Mouse (Mus musculus): ENCODE data around the gene Scnm1. TPM values are rescaled to one million over a fixed set of nuclear protein-coding genes. Genes with fewer than 3 reads are reported as not detected.
A peak's percentile ranks its signal among the peaks of the same experiment; 100 is the strongest.
"Not testable (repeated sequence)": the region's sequence is repeated elsewhere in the genome, so short reads cannot be mapped to it uniquely, and the experiment has no call there.

Scnm1 gene
- polyA plus RNA-seq, 1 experiment, result 34.3 TPM

DNA sequence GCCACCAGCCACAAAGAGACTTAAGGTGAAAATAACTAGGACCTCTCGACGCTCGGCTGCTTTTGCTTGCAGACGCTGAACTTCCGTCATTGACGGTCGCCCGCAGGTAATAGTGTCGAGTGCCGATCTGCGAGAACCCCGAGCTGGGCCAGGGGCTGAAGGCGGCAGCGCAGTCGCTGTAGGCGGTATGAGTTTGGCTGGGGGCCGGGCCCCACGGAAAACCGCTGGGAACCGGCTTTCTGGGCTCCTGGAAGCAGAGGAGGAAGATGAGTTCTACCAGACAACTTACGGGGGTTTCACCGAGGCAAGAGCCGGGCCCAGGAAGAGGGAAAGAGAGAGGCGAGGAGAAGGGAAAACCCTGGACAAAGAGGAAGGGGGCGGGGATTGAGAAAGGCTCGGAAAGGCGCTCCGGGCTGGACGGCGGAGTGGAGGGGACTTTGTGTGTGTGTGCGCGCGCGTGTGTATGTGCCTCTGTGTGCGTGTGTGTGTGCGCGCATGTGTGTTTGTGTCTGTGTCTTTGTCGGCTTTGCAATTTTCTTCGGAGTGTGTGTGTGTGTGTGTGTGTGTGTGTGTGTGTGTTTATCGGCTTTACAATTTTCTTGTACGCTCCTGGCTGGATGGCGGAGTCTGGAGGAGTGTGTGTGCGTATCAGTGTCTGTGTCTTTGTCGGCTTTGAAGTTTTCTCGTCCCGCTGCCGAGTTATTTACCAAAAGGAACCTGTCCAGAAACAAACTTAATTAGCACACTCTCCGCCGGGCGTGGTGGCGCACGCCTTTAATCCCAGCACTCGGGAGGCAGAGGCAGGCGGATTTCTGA is 22.7 kb downstream of the Scnm1 start, which contains the start of gene Vps72:
TSS of gene Vps72 (plus strand) at position 112 of the 816 bp plus-strand sequence.
- Histone ChIP-seq H3K27ac (ENCODE audit: insufficient read depth, low read depth, low read length) (peak within 1 kb of the TSS; percentile 75), H3K4me3 (ENCODE audit: low read depth, low read length) (peak within 1 kb of the TSS; percentile 75), H3K27me3 (ENCODE audit: control insufficient read depth, insufficient read depth, low read length) (no peaks in the 10 kb centered on the region), H3K4me1 (ENCODE audit: control insufficient read depth, insufficient read depth, insufficient read length, low read length) (peaks cover 2% of the 10 kb centered on the region; the same call in 1 of the 2 replicates), H3K36me3 (ENCODE audit: control insufficient read depth, insufficient read depth, low read length) (0 out of 2 replicates have a peak, but pooled peaks cover 7% of the 10 kb centered on the region)
- WGBS, result under 1% methylated on average over 54 of the region's 54 CpGs
- TF ChIP-seq POLR2A (IDR thresholded peaks at IDR 0.05; ENCODE audit: low read depth, low read length), result peak; percentile 74
- no peak for TF ChIP-seq CTCF (IDR thresholded peaks at IDR 0.05; ENCODE audit: extremely low read depth, insufficient read length, insufficient replicate concordance, low read depth, low read length)

DNA sequence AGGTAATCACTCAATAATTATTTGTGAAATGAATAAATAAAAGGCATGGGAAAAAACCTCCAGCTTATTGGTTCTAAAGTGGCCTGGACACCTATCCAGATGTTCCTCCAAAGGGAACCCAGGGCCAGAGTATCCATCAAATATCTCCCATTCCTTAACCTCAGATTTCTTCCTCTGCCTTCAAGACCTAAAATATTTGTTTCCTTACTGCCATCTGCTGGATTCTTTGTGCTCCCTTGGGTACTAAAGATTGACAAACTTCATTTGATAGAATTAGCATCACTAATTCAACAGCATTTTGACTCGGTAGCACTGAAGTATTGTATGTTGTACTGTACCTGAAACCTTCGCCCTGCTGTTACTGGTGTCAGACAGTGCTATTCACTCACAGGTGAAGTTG is 25.9 kb downstream of the Scnm1 start:
- no peak overlapping the region for H3K4me3 ChIP-seq (ENCODE audit: low read depth, low read length)
- H3K27ac ChIP-seq (ENCODE audit: insufficient read depth, low read depth, low read length), result no peak overlapping the region
- TF ChIP-seq POLR2A (IDR thresholded peaks at IDR 0.05; ENCODE audit: low read depth, low read length), result no peak
- TF ChIP-seq CTCF (IDR thresholded peaks at IDR 0.05; ENCODE audit: extremely low read depth, insufficient read length, insufficient replicate concordance, low read depth, low read length), result no peak
- peaks cover 6% of the 10 kb centered on the region; the same call in 1 of the 2 replicates for H3K4me1 ChIP-seq (ENCODE audit: control insufficient read depth, insufficient read depth, insufficient read length, low read length)
- no peaks in the 10 kb centered on the region for H3K27me3 ChIP-seq (ENCODE audit: control insufficient read depth, insufficient read depth, low read length)
- 58% methylated on average over 2 of the region's 2 CpGs for WGBS
- peaks cover 4% of the 10 kb centered on the region; the same call in 1 of the 2 replicates for H3K36me3 ChIP-seq (ENCODE audit: control insufficient read depth, insufficient read depth, low read length)

DNA sequence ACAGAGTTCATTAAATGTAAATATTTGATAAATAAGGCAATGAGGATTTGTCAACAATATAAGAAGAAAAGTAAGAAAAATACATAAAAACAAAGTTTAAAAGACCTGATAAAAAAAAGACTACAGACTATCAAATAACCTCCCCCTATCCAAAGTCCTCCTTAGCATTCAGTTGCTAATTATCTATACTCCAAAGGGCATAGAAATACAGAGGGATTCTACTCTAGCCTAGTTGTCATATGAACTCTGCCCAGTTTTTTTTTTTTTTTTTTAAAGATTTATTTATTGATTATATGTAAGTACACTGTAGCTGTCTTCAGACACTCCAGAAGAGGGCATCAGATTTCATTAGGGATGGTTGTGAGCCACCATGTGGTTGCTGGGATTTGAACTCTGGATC is 26.5 kb downstream of the Scnm1 start:
- H3K4me3 ChIP-seq (ENCODE audit: low read depth, low read length); H3K4me1 ChIP-seq (ENCODE audit: control insufficient read depth, insufficient read depth, insufficient read length, low read length); H3K36me3 ChIP-seq (ENCODE audit: control insufficient read depth, insufficient read depth, low read length); H3K27me3 ChIP-seq (ENCODE audit: control insufficient read depth, insufficient read depth, low read length); H3K27ac ChIP-seq (ENCODE audit: insufficient read depth, low read depth, low read length): not testable (repeated sequence)

DNA sequence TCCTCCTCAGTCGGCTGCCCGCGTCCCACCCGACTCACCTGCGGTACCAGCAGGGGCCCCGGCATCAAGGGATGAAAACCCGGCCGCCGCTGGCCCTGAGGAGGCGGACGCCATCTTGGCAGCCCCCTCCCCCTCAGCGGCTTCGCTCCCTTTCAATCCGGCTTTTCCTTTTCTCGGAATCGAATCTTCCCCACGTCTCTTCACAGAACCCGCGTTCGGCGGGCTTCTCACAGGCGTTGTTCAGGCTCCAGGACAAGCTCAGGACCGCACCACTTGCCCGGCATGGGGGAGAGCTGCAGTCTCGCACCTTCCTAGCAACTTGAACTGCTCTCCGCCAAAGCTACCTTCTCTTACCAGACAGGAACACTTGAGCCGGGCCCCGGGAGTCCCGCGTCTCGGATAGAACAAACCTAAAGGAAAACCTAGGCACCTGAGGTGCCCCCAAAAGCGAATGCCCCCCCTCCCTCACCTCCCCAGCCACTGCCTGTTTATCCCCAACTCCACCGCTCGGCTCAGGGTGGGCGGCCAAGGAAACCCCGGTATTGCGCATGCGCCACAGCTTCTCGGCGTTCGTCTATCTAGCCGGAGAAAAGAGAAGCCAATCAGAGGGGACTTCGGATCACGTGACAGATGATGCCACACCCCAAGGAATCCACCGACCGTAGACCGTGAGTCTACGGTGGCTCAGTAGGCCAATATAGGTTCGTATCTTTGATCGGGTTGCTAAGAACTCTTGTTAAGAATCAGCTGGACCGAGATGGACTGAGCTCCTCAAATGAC is 27.3 kb downstream of the Scnm1 start, which contains the start of gene Pip5k1a:
TSS of gene Pip5k1a (minus strand) at position 593 of the 780 bp plus-strand sequence.
- Histone ChIP-seq H3K4me3 (ENCODE audit: low read depth, low read length) (peak within 1 kb of the TSS; percentile 83), H3K27me3 (ENCODE audit: control insufficient read depth, insufficient read depth, low read length) (no peaks in the 10 kb centered on the region), H3K27ac (ENCODE audit: insufficient read depth, low read depth, low read length) (peak within 1 kb of the TSS; percentile 83), H3K36me3 (ENCODE audit: control insufficient read depth, insufficient read depth, low read length) (peaks cover 4% of the 10 kb centered on the region; the same call in 1 of the 2 replicates), H3K4me1 (ENCODE audit: control insufficient read depth, insufficient read depth, insufficient read length, low read length) (peaks cover 4% of the 10 kb centered on the region; the same call in 1 of the 2 replicates)
- TF ChIP-seq CTCF (IDR thresholded peaks at IDR 0.05; ENCODE audit: extremely low read depth, insufficient read length, insufficient replicate concordance, low read depth, low read length), result no peak
- TF ChIP-seq POLR2A (IDR thresholded peaks at IDR 0.05; ENCODE audit: low read depth, low read length), result peak; percentile 69; the same call in 1 of the 2 replicates
- WGBS, result under 1% methylated on average over 51 of the region's 51 CpGs

DNA sequence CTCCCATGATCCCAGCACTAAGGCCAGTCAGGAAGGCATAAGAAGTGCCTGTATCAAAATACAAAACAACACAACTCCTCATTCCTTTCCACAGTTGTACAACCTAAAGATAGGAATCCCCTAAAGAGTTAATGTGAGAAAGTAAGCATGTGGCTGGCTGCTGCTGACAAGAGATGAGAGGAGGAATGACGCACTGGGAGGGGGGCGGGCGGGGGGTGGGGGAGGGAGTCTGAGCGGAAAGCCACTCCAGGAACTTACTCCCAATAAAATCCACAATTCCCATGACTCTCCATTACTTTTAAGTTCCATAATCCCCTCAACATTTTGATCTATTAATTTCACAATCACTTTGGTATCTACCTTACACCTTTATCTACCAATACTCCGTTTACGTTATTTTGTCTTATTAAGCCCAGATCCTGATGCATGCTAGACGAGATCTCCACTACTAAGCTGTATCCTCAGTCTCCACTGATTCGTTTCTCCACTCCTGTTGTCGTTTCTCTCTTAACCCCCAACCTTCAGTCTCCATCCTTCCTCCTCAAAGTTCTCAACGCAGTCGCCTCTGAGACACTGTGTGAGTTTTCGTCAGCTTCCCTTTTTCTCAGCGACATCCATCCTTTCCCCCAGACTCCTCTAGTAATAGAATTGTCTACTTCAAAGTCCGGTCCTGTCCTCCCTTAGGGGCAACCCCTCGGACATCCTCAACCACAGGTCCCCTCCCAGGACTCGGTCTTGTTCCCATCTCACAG is 28.0 kb downstream of the Scnm1 start:
- TF ChIP-seq CTCF (IDR thresholded peaks at IDR 0.05; ENCODE audit: extremely low read depth, insufficient read length, insufficient replicate concordance, low read depth, low read length), result no peak
- no peak for TF ChIP-seq POLR2A (IDR thresholded peaks at IDR 0.05; ENCODE audit: low read depth, low read length)
- 1% methylated on average over 16 of the region's 16 CpGs for WGBS
- peak overlapping the region; percentile 83 for H3K4me3 ChIP-seq (ENCODE audit: low read depth, low read length)
- peaks cover 6% of the 10 kb centered on the region for H3K36me3 ChIP-seq (ENCODE audit: control insufficient read depth, insufficient read depth, low read length)
- H3K4me1 ChIP-seq (ENCODE audit: control insufficient read depth, insufficient read depth, insufficient read length, low read length), result peaks cover 4% of the 10 kb centered on the region; the same call in 1 of the 2 replicates
- H3K27me3 ChIP-seq (ENCODE audit: control insufficient read depth, insufficient read depth, low read length), result no peaks in the 10 kb centered on the region
- H3K27ac ChIP-seq (ENCODE audit: insufficient read depth, low read depth, low read length), result peak overlapping the region; percentile 40; the same call in 1 of the 2 replicates

DNA sequence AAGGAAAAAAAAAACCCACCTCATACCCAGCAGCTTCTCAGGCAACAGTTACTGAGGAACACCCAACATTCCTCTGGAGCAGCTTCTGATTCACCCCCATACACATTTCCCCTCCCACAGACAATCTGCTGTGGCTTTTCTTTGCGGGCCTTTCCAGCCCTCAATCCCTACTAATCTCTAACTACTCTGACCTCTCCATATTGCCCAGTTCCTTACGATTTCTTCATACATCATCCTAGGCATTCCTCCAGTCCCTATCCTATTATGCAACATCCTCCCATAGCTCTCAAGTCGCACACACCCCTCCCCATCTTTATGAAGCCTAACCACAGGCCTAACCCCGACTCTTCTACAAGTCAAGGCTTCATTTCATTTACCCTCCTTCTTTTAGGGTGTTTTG is 28.7 kb downstream of the Scnm1 start:
- no peak overlapping the region for H3K4me3 ChIP-seq (ENCODE audit: low read depth, low read length)

More for the DNA sequence above, 28.7 kb downstream of the Scnm1 start:
- Histone ChIP-seq H3K27me3 (ENCODE audit: control insufficient read depth, insufficient read depth, low read length) (no peaks in the 10 kb centered on the region), H3K36me3 (ENCODE audit: control insufficient read depth, insufficient read depth, low read length) (peaks cover 7% of the 10 kb centered on the region), H3K4me1 (ENCODE audit: control insufficient read depth, insufficient read depth, insufficient read length, low read length) (peaks cover 4% of the 10 kb centered on the region; the same call in 1 of the 2 replicates), H3K27ac (ENCODE audit: insufficient read depth, low read depth, low read length) (no peak overlapping the region)
- 23% methylated on average over 4 of the region's 4 CpGs for WGBS
- TF ChIP-seq POLR2A (IDR thresholded peaks at IDR 0.05; ENCODE audit: low read depth, low read length) (no peak), CTCF (IDR thresholded peaks at IDR 0.05; ENCODE audit: extremely low read depth, insufficient read length, insufficient replicate concordance, low read depth, low read length) (no peak)

Data from small intestine, adult 2 months (tissue).